Mouse (Mus musculus): ENCODE results near the gene Oser1.

GRCm38 (mm10) chr2:163438246-163438618 lies 13.7 kb upstream of the Oser1 start, which contains the start of gene Gdap1l1:
- no peak for TF ChIP-seq CTCF (IDR thresholded peaks at IDR 0.05; ENCODE audit: borderline replicate concordance, insufficient read depth, low read length)
- no peak for TF ChIP-seq POLR2A (IDR thresholded peaks at IDR 0.05; ENCODE audit: low read depth, low read length)
